Mouse (Mus musculus): ENCODE results near the gene C8a. TPM values are rescaled to one million over a fixed set of nuclear protein-coding genes. Genes with fewer than 3 reads are reported as not detected.
A peak's percentile ranks its signal among the peaks of the same experiment; 100 is the strongest.

Gene C8a
- polyA plus RNA-seq, 1 experiment from 2014 or later: not detected

GRCm38 (mm10) chr4:104894004-104894734, 18.0 kb upstream of the C8a start:
- WGBS: 58% methylated on average over 13 of the region's 13 CpGs

DNA sequence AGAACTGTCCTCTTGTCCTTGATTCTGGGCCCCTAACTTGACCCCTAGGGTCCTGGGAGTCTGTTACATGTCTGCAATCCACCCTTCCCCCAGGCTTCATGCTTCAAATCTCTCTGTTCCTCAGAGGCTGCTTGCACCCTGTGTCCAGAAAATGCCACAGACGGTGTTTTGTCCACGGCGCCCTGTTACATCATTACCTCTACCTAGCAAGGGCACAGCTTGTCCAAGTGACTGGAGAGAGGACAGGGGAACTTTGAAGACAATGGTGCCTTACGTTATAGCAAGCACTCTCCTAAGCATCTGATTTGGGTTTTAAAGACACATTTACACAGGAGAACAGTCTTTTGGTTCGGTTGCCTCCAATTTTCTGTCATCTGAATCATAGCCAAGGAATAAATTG, 17.4 kb upstream of the C8a start:
- no peak for DNase-seq (ENCODE audit: low spot score)
- Histone ChIP-seq H3K36me3 (replicated peaks; ENCODE audit: control insufficient read depth, insufficient read depth, low read depth, low read length) (no peaks in the 10 kb centered on the region), H3K4me2 (ENCODE audit: low read depth, low read length) (no peak overlapping the region), H3K27ac (replicated peaks; ENCODE audit: low read depth, low read length) (no peak overlapping the region), H3K9me3 (replicated peaks; ENCODE audit: control insufficient read depth, low read length) (no peaks in the 10 kb centered on the region), H3K27me3 (ENCODE audit: control insufficient read depth, insufficient read depth, low read length) (no peaks in the 10 kb centered on the region), H3K4me3 (ENCODE audit: low read depth, low read length) (no peak overlapping the region), H3K4me1 (ENCODE audit: control insufficient read depth, insufficient read depth, low read length) (no peaks in the 10 kb centered on the region), H3K9ac (replicated peaks; ENCODE audit: low read length) (no peak overlapping the region)
- no peak for ATAC-seq (replicated peaks; ENCODE audit: insufficient number of reproducible peaks, low FRiP score, low TSS enrichment, low read depth)
- 81% methylated on average over 5 of the region's 5 CpGs for WGBS

More at GRCm38 (mm10) chr4:104894004-104894734, 18.0 kb upstream of the C8a start:
- no peak overlapping the region for H3K9ac ChIP-seq (replicated peaks; ENCODE audit: low read length)
- H3K36me3 ChIP-seq (replicated peaks; ENCODE audit: control insufficient read depth, insufficient read depth, low read depth, low read length): no peaks in the 10 kb centered on the region
- H3K4me1 ChIP-seq (ENCODE audit: control insufficient read depth, insufficient read depth, low read length): no peaks in the 10 kb centered on the region
- H3K4me3 ChIP-seq (ENCODE audit: low read depth, low read length): no peak overlapping the region
- ATAC-seq (replicated peaks; ENCODE audit: insufficient number of reproducible peaks, low FRiP score, low TSS enrichment, low read depth) (no peak), DNase-seq (ENCODE audit: low spot score) (peak; percentile 79)
- H3K4me2 ChIP-seq (ENCODE audit: low read depth, low read length): no peak overlapping the region
- H3K27me3 ChIP-seq (ENCODE audit: control insufficient read depth, insufficient read depth, low read length): no peaks in the 10 kb centered on the region
- no peaks in the 10 kb centered on the region for H3K9me3 ChIP-seq (replicated peaks; ENCODE audit: control insufficient read depth, low read length)
- no peak overlapping the region for H3K27ac ChIP-seq (replicated peaks; ENCODE audit: low read depth, low read length)

DNA sequence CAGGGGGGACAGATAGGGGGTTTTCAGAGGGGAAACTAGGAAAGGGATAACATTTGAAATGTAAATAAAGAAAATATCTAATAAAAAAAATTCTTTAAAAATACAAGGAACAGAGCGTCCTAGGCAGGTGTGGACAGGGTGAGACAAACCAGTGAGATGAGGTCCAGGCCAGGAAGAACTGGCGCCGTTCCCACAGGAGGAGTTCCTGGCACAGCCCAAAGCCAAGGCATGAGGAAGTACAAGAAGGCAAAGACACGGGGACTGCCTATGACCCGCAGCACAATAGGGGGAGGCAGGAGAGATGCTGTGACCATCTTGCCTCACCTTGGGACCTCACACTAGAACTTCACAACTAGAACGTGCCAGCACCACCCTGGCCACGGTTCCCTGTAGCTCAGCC, 15.5 kb upstream of the C8a start:
- H3K27ac ChIP-seq (replicated peaks; ENCODE audit: low read depth, low read length): no peak overlapping the region
- no peak overlapping the region for H3K9ac ChIP-seq (replicated peaks; ENCODE audit: low read length)
- H3K36me3 ChIP-seq (replicated peaks; ENCODE audit: control insufficient read depth, insufficient read depth, low read depth, low read length): no peaks in the 10 kb centered on the region
- DNase-seq (ENCODE audit: low spot score) (no peak), ATAC-seq (replicated peaks; ENCODE audit: insufficient number of reproducible peaks, low FRiP score, low TSS enrichment, low read depth) (no peak)
- no peaks in the 10 kb centered on the region for H3K9me3 ChIP-seq (replicated peaks; ENCODE audit: control insufficient read depth, low read length)
- H3K4me3 ChIP-seq (ENCODE audit: low read depth, low read length): no peak overlapping the region
- H3K4me2 ChIP-seq (ENCODE audit: low read depth, low read length): no peak overlapping the region
- H3K4me1 ChIP-seq (ENCODE audit: control insufficient read depth, insufficient read depth, low read length): no peaks in the 10 kb centered on the region
- no peaks in the 10 kb centered on the region for H3K27me3 ChIP-seq (ENCODE audit: control insufficient read depth, insufficient read depth, low read length)
- 86% methylated on average over 7 of the region's 7 CpGs for WGBS

- Histone ChIP-seq H3K4me1 (ENCODE audit: control insufficient read depth, insufficient read depth, low read length) (no peaks in the 10 kb centered on the region), H3K4me3 (ENCODE audit: low read depth, low read length) (no peak overlapping the region), H3K4me2 (ENCODE audit: low read depth, low read length) (no peak overlapping the region), H3K36me3 (replicated peaks; ENCODE audit: control insufficient read depth, insufficient read depth, low read depth, low read length) (no peaks in the 10 kb centered on the region), H3K9ac (replicated peaks; ENCODE audit: low read length) (no peak overlapping the region), H3K27ac (replicated peaks; ENCODE audit: low read depth, low read length) (no peak overlapping the region), H3K27me3 (ENCODE audit: control insufficient read depth, insufficient read depth, low read length) (no peaks in the 10 kb centered on the region), H3K9me3 (replicated peaks; ENCODE audit: control insufficient read depth, low read length) (no peaks in the 10 kb centered on the region)
- DNase-seq (ENCODE audit: low spot score) (no peak), ATAC-seq (replicated peaks; ENCODE audit: insufficient number of reproducible peaks, low FRiP score, low TSS enrichment, low read depth) (no peak)
- 81% methylated on average over 9 of the region's 9 CpGs for WGBS
These were observed 12.5 kb upstream of the C8a start for GRCm38 (mm10) chr4:104888499-104889262.

GRCm38 (mm10) chr4:104887486-104887885, 11.3 kb upstream of the C8a start:
- WGBS: 61% methylated on average over 9 of the region's 9 CpGs
- no peak overlapping the region for H3K9ac ChIP-seq (replicated peaks; ENCODE audit: low read length)
- H3K4me1 ChIP-seq (ENCODE audit: control insufficient read depth, insufficient read depth, low read length): no peaks in the 10 kb centered on the region
- no peaks in the 10 kb centered on the region for H3K36me3 ChIP-seq (replicated peaks; ENCODE audit: control insufficient read depth, insufficient read depth, low read depth, low read length)
- no peak overlapping the region for H3K4me2 ChIP-seq (ENCODE audit: low read depth, low read length)
- no peak for DNase-seq (ENCODE audit: low spot score)
- no peaks in the 10 kb centered on the region for H3K27me3 ChIP-seq (ENCODE audit: control insufficient read depth, insufficient read depth, low read length)
- H3K9me3 ChIP-seq (replicated peaks; ENCODE audit: control insufficient read depth, low read length): no peaks in the 10 kb centered on the region
- H3K4me3 ChIP-seq (ENCODE audit: low read depth, low read length): no peak overlapping the region
- H3K27ac ChIP-seq (replicated peaks; ENCODE audit: low read depth, low read length): no peak overlapping the region
- ATAC-seq (replicated peaks; ENCODE audit: insufficient number of reproducible peaks, low FRiP score, low TSS enrichment, low read depth): no peak

GRCm38 (mm10) chr4:104875832-104876231, 366 bp downstream of the C8a start:
- Histone ChIP-seq H3K36me3 (replicated peaks; ENCODE audit: control insufficient read depth, insufficient read depth, low read depth, low read length) (no peaks in the 10 kb centered on the region), H3K4me3 (ENCODE audit: low read depth, low read length) (no peak overlapping the region), H3K9me3 (replicated peaks; ENCODE audit: control insufficient read depth, low read length) (no peaks in the 10 kb centered on the region), H3K27me3 (ENCODE audit: control insufficient read depth, insufficient read depth, low read length) (no peaks in the 10 kb centered on the region), H3K27ac (replicated peaks; ENCODE audit: low read depth, low read length) (no peak overlapping the region), H3K4me1 (ENCODE audit: control insufficient read depth, insufficient read depth, low read length) (no peaks in the 10 kb centered on the region), H3K4me2 (ENCODE audit: low read depth, low read length) (no peak overlapping the region), H3K9ac (replicated peaks; ENCODE audit: low read length) (no peak overlapping the region)
- 63% methylated on average over 4 of the region's 4 CpGs for WGBS
- ATAC-seq (replicated peaks; ENCODE audit: insufficient number of reproducible peaks, low FRiP score, low TSS enrichment, low read depth): no peak
- DNase-seq (ENCODE audit: low spot score): no peak

DNA sequence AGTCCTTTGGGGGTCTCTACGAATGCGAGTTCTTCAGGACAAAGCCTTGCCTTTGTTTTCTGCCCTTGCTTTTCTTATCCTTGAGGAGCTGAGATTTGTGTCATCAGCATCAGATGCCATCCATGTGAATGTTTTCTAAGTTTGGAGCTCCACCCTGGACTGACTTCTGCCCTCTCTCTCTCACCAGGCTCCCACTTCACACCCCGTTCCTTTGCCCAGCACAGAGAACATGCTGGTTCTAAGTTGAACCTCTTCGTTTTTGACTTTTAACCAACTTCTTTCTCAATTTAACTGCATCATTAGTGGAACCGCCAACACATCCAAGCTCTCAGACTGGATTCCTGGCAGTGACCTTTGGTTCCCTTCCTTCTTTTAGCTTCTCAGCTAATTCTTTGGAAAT, 6.0 kb downstream of the C8a start:
- Histone ChIP-seq H3K27me3 (ENCODE audit: control insufficient read depth, insufficient read depth, low read length) (no peaks in the 10 kb centered on the region), H3K27ac (replicated peaks; ENCODE audit: low read depth, low read length) (no peak overlapping the region), H3K4me2 (ENCODE audit: low read depth, low read length) (no peak overlapping the region), H3K9ac (replicated peaks; ENCODE audit: low read length) (no peak overlapping the region), H3K4me3 (ENCODE audit: low read depth, low read length) (no peak overlapping the region), H3K9me3 (replicated peaks; ENCODE audit: control insufficient read depth, low read length) (no peaks in the 10 kb centered on the region), H3K36me3 (replicated peaks; ENCODE audit: control insufficient read depth, insufficient read depth, low read depth, low read length) (no peaks in the 10 kb centered on the region), H3K4me1 (ENCODE audit: control insufficient read depth, insufficient read depth, low read length) (no peaks in the 10 kb centered on the region)
- WGBS: 81% methylated on average over 5 of the region's 5 CpGs
- no peak for DNase-seq (ENCODE audit: low spot score)
- no peak for ATAC-seq (replicated peaks; ENCODE audit: insufficient number of reproducible peaks, low FRiP score, low TSS enrichment, low read depth)

DNA sequence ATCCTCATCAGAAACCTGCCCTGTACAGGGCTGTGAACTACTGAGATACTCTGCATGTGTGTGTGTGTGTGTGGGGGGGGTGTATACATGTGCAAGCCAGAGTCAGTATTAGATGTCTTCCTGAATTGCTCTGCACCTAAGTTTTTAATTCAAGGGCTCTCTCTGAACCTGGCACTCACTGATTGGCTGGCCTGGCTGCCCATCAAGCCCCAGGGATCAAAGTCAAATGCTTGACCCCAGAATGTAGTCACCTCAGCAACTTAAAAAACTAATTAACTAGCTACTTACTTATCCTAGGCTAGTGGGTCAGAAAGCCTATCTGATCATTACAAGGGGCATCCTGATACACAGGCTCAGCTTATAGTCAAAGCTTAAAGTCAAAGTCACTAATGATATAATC, 6.6 kb downstream of the C8a start:
- ATAC-seq (replicated peaks; ENCODE audit: insufficient number of reproducible peaks, low FRiP score, low TSS enrichment, low read depth): no peak
- no peak overlapping the region for H3K4me3 ChIP-seq (ENCODE audit: low read depth, low read length)

More for the DNA sequence above, 6.6 kb downstream of the C8a start:
- Histone ChIP-seq H3K4me2 (ENCODE audit: low read depth, low read length) (no peak overlapping the region), H3K36me3 (replicated peaks; ENCODE audit: control insufficient read depth, insufficient read depth, low read depth, low read length) (no peaks in the 10 kb centered on the region), H3K9ac (replicated peaks; ENCODE audit: low read length) (no peak overlapping the region), H3K27me3 (ENCODE audit: control insufficient read depth, insufficient read depth, low read length) (no peaks in the 10 kb centered on the region), H3K9me3 (replicated peaks; ENCODE audit: control insufficient read depth, low read length) (no peaks in the 10 kb centered on the region), H3K4me1 (ENCODE audit: control insufficient read depth, insufficient read depth, low read length) (no peaks in the 10 kb centered on the region), H3K27ac (replicated peaks; ENCODE audit: low read depth, low read length) (no peak overlapping the region)
- DNase-seq (ENCODE audit: low spot score): no peak
